Mouse (Mus musculus) stomach, embryonic 14.5 days (tissue): ENCODE measurements around the gene Bhmt2. TPM values are rescaled to one million over a fixed set of nuclear protein-coding genes. Genes with fewer than 3 reads are reported as not detected.

Experiments
- ATAC-seq: fragments of 200-750 bp; cut with Nextera tagmentation; 2 replicates; pipeline ENCODE4 v1.8.0; 2017; ENCODE audit warnings: low read depth, moderate TSS enrichment; ENCODE audit not compliant: insufficient number of reproducible peaks, insufficient read depth, low FRiP score
- H3K27ac ChIP-seq: fragments of 300-500 bp; sonication (generic); 2 replicates; pipeline ENCODE4 v1.5.1; 2014; ENCODE audit warnings: mild to moderate bottlenecking, low read length, moderate library complexity, mixed read lengths
- H3K27me3 ChIP-seq: fragments of 300-500 bp; sonication (generic); 2 replicates; pipeline ENCODE4 v1.6.1; 2014; ENCODE audit warnings: low read length, control low read depth, mixed read lengths; ENCODE audit not compliant: control insufficient read depth, insufficient read depth
- H3K36me3 ChIP-seq: fragments of 300-500 bp; sonication (generic); 2 replicates; pipeline ENCODE4 v1.6.1; 2014; ENCODE audit warnings: mild to moderate bottlenecking, control low read depth, low read length, moderate library complexity, mixed read lengths; ENCODE audit not compliant: control insufficient read depth, insufficient read depth
- H3K4me1 ChIP-seq: fragments of 300-500 bp; sonication (generic); 2 replicates; pipeline ENCODE4 v1.6.1; 2014; ENCODE audit warnings: low read length, control low read depth, mixed read lengths; ENCODE audit not compliant: control insufficient read depth, insufficient read depth
- H3K4me2 ChIP-seq: fragments of 300-500 bp; sonication (generic); replicated peaks from 2 replicates; pipeline ENCODE4 v1.6.1; 2014; ENCODE audit warnings: low read depth, low read length, control low read depth
- H3K4me3 ChIP-seq: fragments of 300-500 bp; sonication (generic); 2 replicates; pipeline ENCODE4 v1.5.1; 2014; ENCODE audit warnings: low read depth, low read length, control low read depth
- H3K9ac ChIP-seq: fragments of 300-500 bp; sonication (generic); replicated peaks from 2 replicates; pipeline ENCODE4 v1.6.1; 2014; ENCODE audit warnings: low read depth, mild to moderate bottlenecking, control low read depth, low read length, moderate library complexity, mixed read lengths
- H3K9me3 ChIP-seq: fragments of 300-500 bp; sonication (generic); 2 replicates; pipeline ENCODE4 v1.6.1; 2016; ENCODE audit warnings: low read depth, low read length, control low read depth; ENCODE audit not compliant: control insufficient read depth
- whole genome bisulfite sequencing: fragments of 180-500 bp; shearing (Covaris S2); extraction: QIAGEN DNeasy Blood & Tissue Kit; methylation state at CpG from one replicate; pipeline ENCODE4 v1.1.7; 2014; 5-methylcytosine and 5-hydroxymethylcytosine counted together
- polyA plus RNA-seq: library from polyadenylated mRNA; unstranded; fragments of >200 nt; fragmentation: Nextera tagmentation; extraction: Ambion mirVana; gene quantifications from 2 replicates; pipeline ENCODE4 v1.2.1, GENCODE M21; 2014

Gene Bhmt2
- polyA plus RNA-seq, 1 experiment from 2014 or later: not detected

- no peak for ATAC-seq
Observed at GRCm38 (mm10) chr13:93607701-93608100, 66.4 kb downstream of the Bhmt2 start.

GRCm38 (mm10) chr13:93606868-93607578 lies 67.1 kb downstream of the Bhmt2 start:
- whole genome bisulfite sequencing: 78% methylated on average over 13 of the region's 13 CpGs
- H3K27me3 ChIP-seq: no peaks in the 10 kb centered on the region
- no peak for ATAC-seq
- no peak overlapping the region for H3K9ac ChIP-seq
- H3K4me1 ChIP-seq: no peaks in the 10 kb centered on the region
- H3K27ac ChIP-seq: no peak overlapping the region
- no peaks in the 10 kb centered on the region for H3K9me3 ChIP-seq
- H3K4me3 ChIP-seq: no peak overlapping the region
- no peak overlapping the region for H3K4me2 ChIP-seq
- H3K36me3 ChIP-seq: no peaks in the 10 kb centered on the region

More at GRCm38 (mm10) chr13:93607701-93608100, 66.4 kb downstream of the Bhmt2 start:
- 90% methylated on average over 3 of the region's 3 CpGs for WGBS
- H3K27me3 ChIP-seq: no peaks in the 10 kb centered on the region
- no peak overlapping the region for H3K9ac ChIP-seq
- no peak overlapping the region for H3K4me2 ChIP-seq
- H3K4me1 ChIP-seq: 0 out of 2 replicates have a peak, but pooled peaks cover 3% of the 10 kb centered on the region
- no peak overlapping the region for H3K4me3 ChIP-seq
- no peaks in the 10 kb centered on the region for H3K9me3 ChIP-seq
- no peaks in the 10 kb centered on the region for H3K36me3 ChIP-seq
- no peak overlapping the region for H3K27ac ChIP-seq

Other genes with a start within 250 kb of the Bhmt2 start
- gene Jmy, start 174.5 kb downstream of the Bhmt2 start, polyA plus RNA-seq: 6.1 and 7.4 TPM in 2 replicates
- 0.10 TPM in 1 of 2 replicates, not detected in the other for gene Bhmt, start 36.3 kb downstream of the Bhmt2 start, polyA plus RNA-seq
- not detected in 2 replicates for gene Dmgdh, start 131 bp upstream of the Bhmt2 start, polyA plus RNA-seq
- 15.8 and 17.1 TPM in 2 replicates for gene Arsb, start 97.3 kb upstream of the Bhmt2 start, polyA plus RNA-seq